Mouse (Mus musculus) spleen, adult 18-20 months (tissue): ENCODE results near the gene Tpt1.
"Not testable (repeated sequence)": the region's sequence is repeated elsewhere in the genome, so short reads cannot be mapped to it uniquely, and the experiment has no call there.

ENCODE experiments used
- DNase-seq, 2 experiments: peaks; one replicate each; pipeline ENCODE4 v3.0.0; 2022; ENCODE audit warnings: mixed read lengths in 2 of 2

Tpt1 gene

GRCm38 (mm10) chr14:75844111-75844695, 690 bp upstream of the Tpt1 start:
- no peak for DNase-seq

- peak; percentile 86 to 89 for DNase-seq
These were observed 814 bp downstream of the Tpt1 start for GRCm38 (mm10) chr14:75845698-75846115.

GRCm38 (mm10) chr14:75847669-75848068, 2.8 kb downstream of the Tpt1 start:
- no peak for DNase-seq

- no peak for DNase-seq
These were observed 3.6 kb downstream of the Tpt1 start for GRCm38 (mm10) chr14:75848482-75848881.

GRCm38 (mm10) chr14:75849236-75849635, 4.3 kb downstream of the Tpt1 start:
- DNase-seq, result no peak

GRCm38 (mm10) chr14:75849842-75850568, 5.1 kb downstream of the Tpt1 start:
- DNase-seq, result no peak

GRCm38 (mm10) chr14:75850819-75851218, 5.9 kb downstream of the Tpt1 start:
- no peak for DNase-seq

GRCm38 (mm10) chr14:75852016-75852415, 7.1 kb downstream of the Tpt1 start:
- no peak for DNase-seq

GRCm38 (mm10) chr14:75855263-75855992, 10.5 kb downstream of the Tpt1 start:
- no peak for DNase-seq

- no peak for DNase-seq
These were observed 13.3 kb downstream of the Tpt1 start for GRCm38 (mm10) chr14:75858181-75858580.

- DNase-seq, result no peak
These were observed 14.7 kb downstream of the Tpt1 start for GRCm38 (mm10) chr14:75859619-75860018.

GRCm38 (mm10) chr14:75862701-75863100, 17.8 kb downstream of the Tpt1 start:
- no peak for DNase-seq

GRCm38 (mm10) chr14:75863549-75864409, 18.9 kb downstream of the Tpt1 start:
- DNase-seq, result no peak

- DNase-seq, result no peak
These were observed 21.9 kb downstream of the Tpt1 start for GRCm38 (mm10) chr14:75866706-75867333.

GRCm38 (mm10) chr14:75868028-75868427, 23.1 kb downstream of the Tpt1 start:
- DNase-seq, result not testable (repeated sequence)

- DNase-seq, result no peak
These were observed 25.0 kb downstream of the Tpt1 start for GRCm38 (mm10) chr14:75869769-75870363.

GRCm38 (mm10) chr14:75870631-75871030, 25.7 kb downstream of the Tpt1 start:
- DNase-seq, result no peak

- DNase-seq, result no peak
These were observed 26.2 kb downstream of the Tpt1 start for GRCm38 (mm10) chr14:75871111-75871510.

GRCm38 (mm10) chr14:75871750-75872149, 26.9 kb downstream of the Tpt1 start:
- DNase-seq, result no peak

- no peak for DNase-seq
These were observed 28.7 kb downstream of the Tpt1 start for GRCm38 (mm10) chr14:75873612-75874011.

GRCm38 (mm10) chr14:75876320-75877043, 31.6 kb downstream of the Tpt1 start:
- peak; percentile 16 to 71 for DNase-seq
